Mouse (Mus musculus) erythroblast, embryonic 14.5 days (primary cell): Measurements from ENCODE around the gene Xylt1.

ENCODE experiments used
- GATA1 ChIP-seq: IDR thresholded peaks from 2 replicates; pipeline ENCODE4 v1.6.1; 2012; ENCODE audit warnings: low read length, inconsistent platforms, mixed read lengths
- TAL1 ChIP-seq: IDR thresholded peaks from 3 replicates; pipeline ENCODE4 v1.6.1; 2012; ENCODE audit warnings: low read length, inconsistent platforms, mixed read lengths

DNA sequence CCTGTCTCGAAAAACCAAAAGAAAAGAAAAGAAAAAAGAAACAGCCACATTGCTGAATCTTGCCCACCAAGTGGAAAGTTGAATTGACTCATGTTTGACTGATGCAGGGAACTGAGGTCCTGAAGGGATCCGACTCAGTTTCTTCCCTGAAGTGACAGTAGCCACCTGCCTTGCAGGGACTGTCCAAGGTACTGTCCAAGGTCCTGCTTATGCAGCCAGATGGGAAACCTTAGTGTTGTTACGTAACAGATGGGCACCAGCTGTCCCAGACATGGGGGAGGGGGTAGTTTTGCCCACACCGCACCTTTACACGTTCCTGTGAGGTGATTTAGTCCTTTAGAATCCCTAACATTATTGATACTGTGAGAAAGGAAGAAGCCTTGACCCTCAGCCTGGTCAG lies 235.5 kb downstream of the Xylt1 start:
- no peak for TF ChIP-seq TAL1
- no peak for TF ChIP-seq GATA1
